Mouse (Mus musculus) left cerebral cortex, postnatal 14 days (tissue): ENCODE results near the gene Gm10271. TPM values are rescaled to one million over a fixed set of nuclear protein-coding genes. Genes with fewer than 3 reads are reported as not detected.

Experiments used
- DNase-seq, 2 experiments: peaks; one replicate each; pipeline ENCODE4 v3.0.0; 2021 to 2022; ENCODE audit warnings: low spot score in 2 of 2, mixed read lengths in 1 of 2
- intact Hi-C: fragments of 180-260 bp; cut with DNase I; formaldehyde crosslinking; loops from one replicate; pipeline ENCODE4 v1.15.1; 2025
- long read RNA-seq, 2 experiments: library from polyadenylated mRNA; stranded (forward); transcript quantifications; one replicate each; pipeline ENCODE4 v2.0.0; 2021
- total RNA-seq, 2 experiments: library from RNA; stranded (reverse); gene quantifications; 2 replicates each; pipeline ENCODE4 v1.2.3; 2021

Gene Gm10271
- not detected for total RNA-seq
- long read RNA-seq, experiment 1, result 0 reads
- long read RNA-seq, experiment 2, result 0 reads

GRCm38 (mm10) chr10:116972509-116972908 is at the start of gene Gm10271:
TSS of gene Gm10271 (minus strand) at chr10:116972609.
- no peak for DNase-seq
- intact Hi-C loops, result no loop called here

GRCm38 (mm10) chr10:117021020-117021754 is 48.8 kb upstream of the Gm10271 start:
- no peak for DNase-seq
- intact Hi-C loops, result no loop called here

- intact Hi-C loops, result no loop called here
- DNase-seq, result no peak
These were observed 46.0 kb upstream of the Gm10271 start for GRCm38 (mm10) chr10:117018281-117018840.

- intact Hi-C loops, result loop anchor here (5.0 kb wide), 1 partner anchor 57 kb away; no protein-coding TSS in a partner anchor
- no peak for DNase-seq
These were observed 42.2 kb upstream of the Gm10271 start for GRCm38 (mm10) chr10:117014565-117014964.

- intact Hi-C loops, result loop anchor here (5.0 kb wide), 1 partner anchor 57 kb away; no protein-coding TSS in a partner anchor
- peak; percentile 55 to 83 for DNase-seq
These were observed 41.4 kb upstream of the Gm10271 start for GRCm38 (mm10) chr10:117013689-117014390.

- DNase-seq, result no peak
- intact Hi-C loops, result loop anchor here (5.0 kb wide), 1 partner anchor 54 kb away; no protein-coding TSS in a partner anchor
These were observed 38.6 kb upstream of the Gm10271 start for GRCm38 (mm10) chr10:117011047-117011446.

GRCm38 (mm10) chr10:117009691-117010090 is 37.3 kb upstream of the Gm10271 start:
- DNase-seq, result no peak
- intact Hi-C loops, result loop anchor here (5.0 kb wide), 1 partner anchor 52 kb away; no protein-coding TSS in a partner anchor

GRCm38 (mm10) chr10:117005707-117006464 is 33.5 kb upstream of the Gm10271 start:
- no peak for DNase-seq
- intact Hi-C loops, result no loop called here

GRCm38 (mm10) chr10:117004695-117005094 is 32.3 kb upstream of the Gm10271 start:
- intact Hi-C loops, result no loop called here

GRCm38 (mm10) chr10:117000975-117001374 is 28.6 kb upstream of the Gm10271 start:
- intact Hi-C loops, result no loop called here
- DNase-seq, result peak; percentile 28 to 29

More at GRCm38 (mm10) chr10:117004695-117005094, 32.3 kb upstream of the Gm10271 start:
- no peak for DNase-seq

- intact Hi-C loops, result no loop called here
These were observed 26.5 kb upstream of the Gm10271 start for GRCm38 (mm10) chr10:116998716-116999455.

GRCm38 (mm10) chr10:116996236-116996600 is 23.8 kb upstream of the Gm10271 start:
- DNase-seq, result no peak
- intact Hi-C loops, result no loop called here

More at GRCm38 (mm10) chr10:116998716-116999455, 26.5 kb upstream of the Gm10271 start:
- no peak for DNase-seq

GRCm38 (mm10) chr10:116995584-116996235 is 23.3 kb upstream of the Gm10271 start:
- intact Hi-C loops, result no loop called here
- DNase-seq, result no peak

- no peak for DNase-seq
- intact Hi-C loops, result no loop called here
These were observed 22.8 kb upstream of the Gm10271 start for GRCm38 (mm10) chr10:116995162-116995561.

- intact Hi-C loops, result no loop called here
- DNase-seq, result no peak
These were observed 21.6 kb upstream of the Gm10271 start for GRCm38 (mm10) chr10:116993971-116994370.

GRCm38 (mm10) chr10:116986264-116987082 is 14.1 kb upstream of the Gm10271 start, which contains the start of gene Best3:
TSS of gene Best3 (plus strand) at chr10:116986314.
- no peak for DNase-seq
- intact Hi-C loops, result no loop called here

- intact Hi-C loops, result no loop called here
- DNase-seq, result no peak
These were observed 12.4 kb upstream of the Gm10271 start for GRCm38 (mm10) chr10:116984836-116985235.
